Mouse (Mus musculus) liver, embryonic 14.5 days (tissue): ENCODE measurements around the gene Mast1. TPM values are rescaled to one million over a fixed set of nuclear protein-coding genes. Genes with fewer than 3 reads are reported as not detected.

Experiments
- ATAC-seq: fragments of 200-750 bp; cut with Nextera tagmentation; 2 replicates; pipeline ENCODE4 v1.8.0; 2017; ENCODE audit warnings: moderate number of reproducible peaks, mild to moderate bottlenecking, moderate library complexity; ENCODE audit not compliant: insufficient read depth
- DNase-seq, 3 experiments: peaks; one replicate each; pipeline ENCODE4 v3.0.0-alpha.2; 2012 to 2013; ENCODE audit warnings: low read depth in 3 of 3, low spot score in 3 of 3
- H3K27ac ChIP-seq: fragments of 300-500 bp; sonication (generic); 2 replicates; pipeline ENCODE4 v1.5.1; 2014; ENCODE audit warnings: moderate library complexity, mild to moderate bottlenecking, control low read depth, inconsistent platforms
- H3K27me3 ChIP-seq: fragments of 300-500 bp; sonication (generic); 2 replicates; pipeline ENCODE4 v1.6.1; 2014; ENCODE audit warnings: mild to moderate bottlenecking, low read length, moderate library complexity; ENCODE audit not compliant: control insufficient read depth, insufficient read depth
- H3K36me3 ChIP-seq: fragments of 300-500 bp; sonication (generic); replicated peaks from 2 replicates; pipeline ENCODE4 v1.6.1; 2014; ENCODE audit warnings: low read depth; ENCODE audit not compliant: control insufficient read depth, insufficient read depth
- H3K4me1 ChIP-seq, 2 experiments: fragments of 200-500 bp in 1 of 2; fragments of 300-500 bp in 1 of 2; sonication (generic) in 1 of 2; replicated peaks; 2 replicates each; pipeline ENCODE4 v1.6.1; 2012 to 2014; ENCODE audit warnings: antibody characterized with exemption in 1 of 2, inconsistent platforms in 1 of 2, low read length in 1 of 2; ENCODE audit not compliant: control insufficient read depth in 2 of 2, insufficient read depth in 2 of 2
- H3K4me2 ChIP-seq: fragments of 300-500 bp; sonication (generic); 2 replicates; pipeline ENCODE4 v1.6.1; 2014; ENCODE audit warnings: low read depth, mild to moderate bottlenecking, control low read depth, moderate library complexity
- H3K4me3 ChIP-seq, 2 experiments: fragments of 200-500 bp in 1 of 2; fragments of 300-500 bp in 1 of 2; sonication (generic) in 1 of 2; 2 replicates each; pipeline ENCODE4 v1.5.1; 2012 to 2014; ENCODE audit warnings: low read depth in 2 of 2, low read length in 2 of 2, mild to moderate bottlenecking in 2 of 2, control low read depth in 1 of 2, inconsistent platforms in 1 of 2, moderate library complexity in 1 of 2; ENCODE audit not compliant: insufficient read depth in 1 of 2
- H3K9ac ChIP-seq: fragments of 300-500 bp; sonication (generic); replicated peaks from 2 replicates; pipeline ENCODE4 v1.6.1; 2014; ENCODE audit warnings: mild to moderate bottlenecking, control low read depth, moderate library complexity
- H3K9me3 ChIP-seq: fragments of 300-500 bp; sonication (generic); 2 replicates; pipeline ENCODE4 v1.6.1; 2016; ENCODE audit warnings: low read length, mixed read lengths; ENCODE audit not compliant: control insufficient read depth
- CTCF ChIP-seq: IDR thresholded peaks from 2 replicates; pipeline ENCODE4 v1.5.1; 2016; ENCODE audit warnings: antibody characterized with exemption, low read depth, control low read depth
- EP300 ChIP-seq: IDR thresholded peaks from 2 replicates; pipeline ENCODE4 v1.6.1; 2016; ENCODE audit warnings: antibody characterized with exemption, low read depth
- WGBS: fragments of 180-500 bp; shearing (Covaris S2); extraction: QIAGEN DNeasy Blood & Tissue Kit; methylation state at CpG from one replicate; pipeline ENCODE4 v1.1.7; 2014; ENCODE audit not compliant: insufficient replicate concordance; 5-methylcytosine and 5-hydroxymethylcytosine counted together
- polyA plus RNA-seq, 2 experiments: library from polyadenylated mRNA; depleted of rRNA in 1 of 2; stranded (reverse) in 1 of 2; unstranded in 1 of 2; fragments of >200 nt; fragmentation: Nextera tagmentation in 1 of 2; extraction: Ambion mirVana in 1 of 2; gene quantifications; 2 replicates each; pipeline versions ENCODE4 v1.2.1 to v1.2.3; 2012 to 2014

The Mast1 gene
- polyA plus RNA-seq, 2 experiments, result 0.06 to 0.14 TPM

DNA sequence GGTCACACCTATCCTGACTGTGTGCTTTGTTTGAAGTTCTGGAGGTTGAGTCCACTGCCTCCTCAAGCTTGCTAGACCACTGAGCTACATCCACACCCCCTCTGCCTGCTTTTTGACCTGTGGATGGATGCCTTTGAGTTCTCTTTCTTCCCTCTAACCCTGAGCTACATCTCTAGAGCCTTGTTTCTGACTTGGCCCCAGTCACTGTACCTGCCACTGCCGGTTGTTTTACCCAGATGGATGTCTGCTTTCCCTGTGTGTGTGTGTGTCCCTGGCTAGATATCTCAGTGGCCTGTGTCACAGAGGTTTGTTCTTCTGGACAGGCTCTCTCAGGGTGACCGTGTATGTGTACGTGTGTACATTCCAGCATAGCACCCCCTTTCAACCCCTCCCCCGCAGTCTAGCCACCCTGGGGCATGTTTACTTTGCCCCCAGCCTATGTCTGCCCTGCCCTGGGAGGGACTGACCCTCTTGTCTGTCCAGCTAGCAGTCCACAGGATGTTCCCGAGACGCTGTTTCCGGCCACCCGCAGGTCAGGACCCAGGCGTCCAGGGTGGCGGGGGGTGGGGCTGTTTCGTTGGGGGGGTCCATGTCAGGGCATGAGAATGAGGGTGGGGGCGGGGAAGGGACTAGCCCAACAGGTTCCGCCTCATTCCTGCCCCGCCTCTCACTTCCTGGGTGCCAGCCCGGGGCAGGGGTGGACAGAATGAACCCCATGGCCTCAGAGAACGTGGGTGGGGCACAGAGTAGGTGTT lies 47.3 kb upstream of the Mast1 start:
- DNase-seq (no peak), ATAC-seq (peak; percentile 10; the same call in 1 of the 2 replicates)
- 18% methylated on average over 16 of the region's 16 CpGs for WGBS
- Histone ChIP-seq H3K27ac (peak overlapping the region; percentile 52), H3K36me3 (no peaks in the 10 kb centered on the region), H3K4me2 (peak overlapping the region; percentile 99), H3K4me3 (peak overlapping the region; percentile 41 to 55), H3K9ac (peak overlapping the region; percentile 64), H3K27me3 (no peaks in the 10 kb centered on the region), H3K4me1 (peaks cover 45 to 46% of the 10 kb centered on the region in 2 experiments), H3K9me3 (no peaks in the 10 kb centered on the region)
- TF ChIP-seq EP300 (no peak), CTCF (no peak)

DNA sequence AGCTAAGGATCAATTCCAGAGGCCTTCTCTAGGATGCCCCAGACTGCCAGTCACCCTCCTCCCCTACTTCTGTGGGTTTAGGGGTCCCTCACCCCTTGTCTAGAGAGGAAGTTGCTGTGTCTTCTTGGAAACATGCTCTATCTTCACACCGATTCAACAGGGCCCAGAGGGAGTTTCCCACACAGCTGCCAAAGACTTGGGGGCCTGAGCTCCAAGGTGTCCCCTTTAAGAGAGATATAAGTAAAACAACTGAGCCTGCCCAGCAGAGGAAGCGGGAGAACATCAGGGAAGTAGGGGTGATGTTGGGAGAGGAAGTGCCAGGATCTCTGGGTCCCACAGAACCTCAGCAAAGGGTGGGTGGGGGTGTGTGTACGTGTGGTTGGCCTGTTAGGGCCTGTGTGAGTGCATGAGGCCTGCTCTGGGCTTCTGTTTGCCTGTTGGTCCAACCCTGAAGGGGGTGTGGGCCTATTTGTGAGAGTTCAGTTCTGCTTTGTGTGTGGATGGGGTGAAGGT lies 45.4 kb upstream of the Mast1 start:
- Histone ChIP-seq H3K4me2 (no peak overlapping the region), H3K4me3 (no peak overlapping the region), H3K4me1 (peaks cover 46 to 53% of the 10 kb centered on the region in 2 experiments), H3K27me3 (no peaks in the 10 kb centered on the region), H3K36me3 (no peaks in the 10 kb centered on the region), H3K9me3 (no peaks in the 10 kb centered on the region), H3K27ac (no peak overlapping the region), H3K9ac (peak overlapping the region; percentile 29; the same call in 1 of the 2 replicates)
- ATAC-seq, result no peak
- DNase-seq, result no peak
- WGBS, result 32% methylated on average over 3 of the region's 3 CpGs
- no peak for TF ChIP-seq CTCF

DNA sequence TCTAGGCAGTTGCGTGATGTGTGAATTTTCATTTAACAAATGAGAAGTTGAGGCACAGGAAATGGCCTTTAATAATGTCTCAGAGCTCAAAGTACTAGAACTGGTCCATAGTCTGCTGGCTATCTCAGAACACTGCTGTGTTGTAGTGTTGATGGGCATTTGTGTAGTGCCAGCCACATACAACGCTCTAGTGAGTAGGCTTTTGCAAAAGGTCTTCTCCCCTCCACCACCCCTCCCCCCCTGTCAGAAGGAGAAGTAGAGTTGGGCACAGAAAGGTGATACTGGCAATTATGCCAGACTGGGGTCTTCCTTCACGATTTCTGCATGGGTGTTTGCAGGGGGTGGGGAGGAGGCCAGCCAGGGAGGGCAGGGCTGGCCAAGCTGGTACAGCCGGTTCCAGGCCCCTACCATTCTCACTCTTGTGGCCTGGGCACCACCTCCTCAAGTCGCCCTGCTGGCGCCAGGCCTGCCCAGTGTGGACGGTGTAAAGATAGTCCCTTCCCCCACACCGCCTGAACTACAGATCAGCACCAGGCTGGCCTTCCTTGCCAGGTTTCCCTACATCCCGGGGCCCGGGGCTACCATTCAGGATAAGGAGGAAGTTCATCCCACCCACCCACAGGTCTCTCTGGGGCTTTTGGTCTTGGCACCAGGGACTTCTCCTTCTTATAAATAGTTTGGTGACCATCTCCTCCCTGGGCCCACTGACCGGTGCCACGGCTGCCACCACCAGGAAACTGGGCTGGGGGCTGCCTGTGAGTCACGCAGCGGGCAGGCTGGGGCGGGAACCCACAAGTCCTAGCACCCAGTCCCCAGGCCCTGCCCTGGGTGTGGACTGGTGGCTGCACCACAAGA lies 44.7 kb upstream of the Mast1 start:
- H3K4me3 ChIP-seq, result no peak overlapping the region
- no peak overlapping the region for H3K9ac ChIP-seq
- no peak overlapping the region for H3K27ac ChIP-seq
- TF ChIP-seq EP300 (no peak), CTCF (no peak)
- peaks cover 43 to 52% of the 10 kb centered on the region in 2 experiments for H3K4me1 ChIP-seq
- no peak for ATAC-seq
- DNase-seq, result no peak
- H3K27me3 ChIP-seq, result no peaks in the 10 kb centered on the region
- no peaks in the 10 kb centered on the region for H3K36me3 ChIP-seq
- H3K9me3 ChIP-seq, result no peaks in the 10 kb centered on the region
- no peak overlapping the region for H3K4me2 ChIP-seq
- 59% methylated on average over 15 of the region's 15 CpGs for WGBS

DNA sequence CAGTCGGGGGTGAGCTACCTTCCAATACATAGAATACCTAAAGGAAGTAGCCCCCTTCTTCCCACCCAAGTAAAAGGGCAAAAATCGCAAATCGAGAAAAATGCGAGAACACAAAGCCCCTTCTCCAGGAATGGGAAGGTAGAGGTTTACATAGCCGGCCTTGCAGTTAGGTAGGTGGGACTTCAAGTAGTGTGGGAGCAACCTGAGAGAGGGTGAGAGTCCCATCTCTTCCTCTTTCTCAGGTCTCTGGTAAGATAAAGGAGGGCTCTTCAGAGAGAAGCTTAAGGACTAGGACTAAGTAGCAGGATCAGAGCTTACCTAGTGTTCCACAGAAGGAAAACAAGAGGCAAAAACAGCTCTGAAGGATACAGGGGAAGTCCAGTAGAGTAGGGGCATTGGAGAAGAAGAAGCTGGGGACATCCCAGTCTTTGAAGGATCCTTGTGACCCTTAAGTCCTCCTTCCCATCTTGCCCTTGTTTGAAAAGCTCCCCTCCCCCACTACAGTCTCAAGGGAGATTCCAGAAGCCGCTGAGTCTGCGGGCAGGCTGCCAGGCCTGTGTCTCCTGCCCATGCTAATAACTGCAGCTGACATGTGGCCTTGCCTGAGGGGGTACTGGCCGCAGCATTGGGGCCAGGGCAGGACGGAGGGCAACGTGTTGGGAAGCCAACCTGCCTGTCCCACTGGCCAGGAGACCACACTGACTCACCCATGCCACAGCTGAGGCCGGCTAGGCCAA lies 43.6 kb upstream of the Mast1 start:
- Histone ChIP-seq H3K36me3 (no peaks in the 10 kb centered on the region), H3K9ac (peak overlapping the region; percentile 64; the same call in 1 of the 2 replicates), H3K9me3 (no peaks in the 10 kb centered on the region), H3K4me2 (peak overlapping the region; percentile 95), H3K27ac (peak overlapping the region; percentile 15), H3K27me3 (no peaks in the 10 kb centered on the region), H3K4me3 (peak overlapping the region in 1 of 2 experiments; percentile 89; a peak in 1 of 4 replicates), H3K4me1 (peaks cover 37 to 45% of the 10 kb centered on the region in 2 experiments)
- TF ChIP-seq CTCF (no peak), EP300 (no peak)
- ATAC-seq, result no peak
- DNase-seq, result no peak
- WGBS, result 51% methylated on average over 11 of the region's 11 CpGs
